Mouse (Mus musculus): ENCODE measurements around the gene Ltbp1. TPM values are rescaled to one million over a fixed set of nuclear protein-coding genes. Genes with fewer than 3 reads are reported as not detected.
"Not testable (repeated sequence)": the region's sequence is repeated elsewhere in the genome, so short reads cannot be mapped to it uniquely, and the experiment has no call there.

Gene Ltbp1
- polyA plus RNA-seq, 1 experiment from 2014 or later = 78.6 TPM

GRCm38 (mm10) chr17:75128337-75128935, 123.1 kb downstream of the Ltbp1 start:
- no peak overlapping the region for H3K27ac ChIP-seq
- no peak overlapping the region for H3K9ac ChIP-seq
- peaks cover 8% of the 10 kb centered on the region; the same call in 1 of the 2 replicates for H3K4me1 ChIP-seq
- no peak overlapping the region for H3K4me2 ChIP-seq
- H3K4me3 ChIP-seq = no peak overlapping the region
- H3K9me3 ChIP-seq = no peaks in the 10 kb centered on the region
- no peaks in the 10 kb centered on the region for H3K36me3 ChIP-seq
- no peak for ATAC-seq (ENCODE audit: insufficient number of reproducible peaks, low FRiP score, low TSS enrichment, low read depth)
- WGBS = 53% methylated on average over 8 of the region's 8 CpGs
- H3K27me3 ChIP-seq = no peaks in the 10 kb centered on the region

- Histone ChIP-seq H3K27ac (no peak overlapping the region), H3K9ac (no peak overlapping the region), H3K27me3 (no peaks in the 10 kb centered on the region), H3K4me1 (peaks cover 6% of the 10 kb centered on the region; the same call in 1 of the 2 replicates), H3K36me3 (no peaks in the 10 kb centered on the region), H3K9me3 (no peaks in the 10 kb centered on the region), H3K4me3 (no peak overlapping the region), H3K4me2 (no peak overlapping the region)
- ATAC-seq (ENCODE audit: insufficient number of reproducible peaks, low FRiP score, low TSS enrichment, low read depth) = no peak
- WGBS = 82% methylated on average over 4 of the region's 4 CpGs
Observed at GRCm38 (mm10) chr17:75133983-75134382, 128.6 kb downstream of the Ltbp1 start.

DNA sequence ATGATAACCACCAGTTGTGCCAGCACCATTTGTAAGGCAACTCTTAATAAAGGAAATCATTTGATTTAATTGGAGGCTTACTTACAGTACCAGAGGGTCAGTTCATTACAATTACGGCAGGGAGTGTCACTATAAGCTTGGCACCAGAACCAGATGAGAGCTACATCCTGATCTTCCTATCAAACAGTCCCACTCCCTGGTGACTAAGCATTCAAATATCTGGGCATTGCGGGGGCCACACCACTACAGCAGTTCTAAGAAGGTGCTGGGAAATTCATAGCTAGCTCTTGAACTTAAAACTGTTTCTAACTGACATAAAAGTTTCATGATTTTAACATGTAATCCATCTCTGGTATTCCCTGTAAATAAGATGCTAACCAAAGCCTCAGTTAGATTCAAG, 134.4 kb downstream of the Ltbp1 start:
- WGBS = 82% methylated on average over 2 of the region's 2 CpGs
- H3K27me3 ChIP-seq = no peaks in the 10 kb centered on the region
- H3K36me3 ChIP-seq = no peaks in the 10 kb centered on the region
- no peak overlapping the region for H3K4me2 ChIP-seq
- no peak overlapping the region for H3K4me3 ChIP-seq
- ATAC-seq (ENCODE audit: insufficient number of reproducible peaks, low FRiP score, low TSS enrichment, low read depth) = no peak
- no peaks in the 10 kb centered on the region; the same call in 1 of the 2 replicates for H3K4me1 ChIP-seq
- H3K9me3 ChIP-seq = no peaks in the 10 kb centered on the region
- no peak overlapping the region for H3K9ac ChIP-seq
- H3K27ac ChIP-seq = no peak overlapping the region

GRCm38 (mm10) chr17:75142845-75143244, 137.5 kb downstream of the Ltbp1 start:
- H3K27ac ChIP-seq; H3K4me2 ChIP-seq; H3K9ac ChIP-seq; ATAC-seq (ENCODE audit: insufficient number of reproducible peaks, low FRiP score, low TSS enrichment, low read depth); H3K36me3 ChIP-seq; H3K27me3 ChIP-seq; H3K4me3 ChIP-seq; H3K4me1 ChIP-seq; H3K9me3 ChIP-seq: not testable (repeated sequence)
- WGBS = 84% methylated on average over 7 of the region's 7 CpGs

- Histone ChIP-seq H3K9me3 (no peaks in the 10 kb centered on the region), H3K27ac (no peak overlapping the region), H3K36me3 (no peaks in the 10 kb centered on the region), H3K4me3 (no peak overlapping the region), H3K4me2 (no peak overlapping the region), H3K9ac (no peak overlapping the region), H3K27me3 (no peaks in the 10 kb centered on the region), H3K4me1 (no peaks in the 10 kb centered on the region)
- ATAC-seq (ENCODE audit: insufficient number of reproducible peaks, low FRiP score, low TSS enrichment, low read depth) = no peak
- WGBS = 59% methylated on average over 6 of the region's 6 CpGs
Observed at GRCm38 (mm10) chr17:75143927-75144326, 138.6 kb downstream of the Ltbp1 start.

DNA sequence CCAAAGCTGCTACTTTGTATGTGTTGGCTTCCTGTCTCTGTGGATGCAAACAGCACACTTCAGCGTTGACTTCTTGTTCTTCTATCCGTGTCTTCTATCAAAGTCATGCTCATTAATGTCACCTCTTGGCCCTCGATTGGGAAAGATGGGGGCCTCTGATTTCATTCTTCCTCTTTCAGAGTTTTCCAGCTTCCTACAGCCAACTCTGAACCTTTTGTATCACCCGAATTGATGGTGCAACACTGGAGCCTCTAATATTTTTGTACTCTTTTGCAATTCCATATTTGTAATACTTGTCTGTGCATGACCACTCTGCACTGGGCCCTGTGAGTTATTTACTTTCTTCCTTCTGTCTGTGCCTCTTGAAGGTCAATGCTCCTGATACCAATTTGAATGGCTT, 141.8 kb downstream of the Ltbp1 start:
- Histone ChIP-seq H3K4me2 (no peak overlapping the region), H3K36me3 (0 out of 2 replicates have a peak, but pooled peaks cover 3% of the 10 kb centered on the region), H3K27ac (no peak overlapping the region), H3K4me3 (no peak overlapping the region), H3K27me3 (no peaks in the 10 kb centered on the region), H3K9me3 (no peaks in the 10 kb centered on the region), H3K4me1 (no peaks in the 10 kb centered on the region), H3K9ac (no peak overlapping the region)
- no peak for ATAC-seq (ENCODE audit: insufficient number of reproducible peaks, low FRiP score, low TSS enrichment, low read depth)
- WGBS = 89% methylated on average over 4 of the region's 4 CpGs

DNA sequence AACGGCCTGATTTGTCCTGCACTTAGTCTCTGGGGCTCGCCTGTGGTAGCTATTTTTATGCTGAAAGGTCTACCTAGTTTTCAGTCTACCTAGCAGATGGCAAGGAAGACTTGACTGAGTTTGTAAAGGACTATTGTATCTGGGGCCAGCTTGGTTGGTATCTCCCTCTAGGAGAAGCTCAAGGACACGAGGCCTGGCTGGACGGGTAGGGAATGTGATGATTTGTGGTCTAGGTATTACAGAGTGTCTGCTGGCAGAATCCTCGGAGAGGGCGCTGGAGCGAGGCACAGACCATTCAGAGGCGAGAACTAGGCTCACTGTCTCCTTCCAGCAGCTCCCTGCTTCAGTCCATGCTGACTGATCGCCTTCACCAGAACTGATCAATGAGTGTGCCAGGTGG, 146.4 kb downstream of the Ltbp1 start:
- 0 out of 2 replicates have a peak, but pooled peaks cover 3% of the 10 kb centered on the region for H3K36me3 ChIP-seq
- H3K9me3 ChIP-seq = no peaks in the 10 kb centered on the region
- H3K4me3 ChIP-seq = no peak overlapping the region
- H3K4me2 ChIP-seq = no peak overlapping the region
- no peak for ATAC-seq (ENCODE audit: insufficient number of reproducible peaks, low FRiP score, low TSS enrichment, low read depth)
- WGBS = 78% methylated on average over 9 of the region's 9 CpGs
- peak overlapping the region; percentile 54 for H3K27ac ChIP-seq
- H3K9ac ChIP-seq = no peak overlapping the region
- 0 out of 2 replicates have a peak, but pooled peaks cover 5% of the 10 kb centered on the region for H3K4me1 ChIP-seq
- H3K27me3 ChIP-seq = no peaks in the 10 kb centered on the region

GRCm38 (mm10) chr17:75153088-75153487, 147.7 kb downstream of the Ltbp1 start:
- WGBS = 41% methylated on average over 6 of the region's 6 CpGs
- Histone ChIP-seq H3K9ac (no peak overlapping the region), H3K4me3 (no peak overlapping the region), H3K4me1 (peaks cover 5% of the 10 kb centered on the region; the same call in 1 of the 2 replicates), H3K27ac (0 out of 2 replicates have a peak overlapping the region, but pooled peaks have one; percentile 13), H3K9me3 (no peaks in the 10 kb centered on the region), H3K36me3 (0 out of 2 replicates have a peak, but pooled peaks cover 3% of the 10 kb centered on the region), H3K4me2 (no peak overlapping the region), H3K27me3 (no peaks in the 10 kb centered on the region)
- ATAC-seq (ENCODE audit: insufficient number of reproducible peaks, low FRiP score, low TSS enrichment, low read depth) = no peak

- no peak overlapping the region for H3K9ac ChIP-seq
- no peaks in the 10 kb centered on the region for H3K36me3 ChIP-seq
- H3K4me2 ChIP-seq = no peak overlapping the region
- peaks cover 5% of the 10 kb centered on the region; the same call in 1 of the 2 replicates for H3K4me1 ChIP-seq
- no peak overlapping the region for H3K4me3 ChIP-seq
- 82% methylated on average over 6 of the region's 6 CpGs for WGBS
- no peaks in the 10 kb centered on the region for H3K27me3 ChIP-seq
- ATAC-seq (ENCODE audit: insufficient number of reproducible peaks, low FRiP score, low TSS enrichment, low read depth) = no peak
- H3K27ac ChIP-seq = no peak overlapping the region
- H3K9me3 ChIP-seq = no peaks in the 10 kb centered on the region
Observed at GRCm38 (mm10) chr17:75158385-75158784, 153.0 kb downstream of the Ltbp1 start.

DNA sequence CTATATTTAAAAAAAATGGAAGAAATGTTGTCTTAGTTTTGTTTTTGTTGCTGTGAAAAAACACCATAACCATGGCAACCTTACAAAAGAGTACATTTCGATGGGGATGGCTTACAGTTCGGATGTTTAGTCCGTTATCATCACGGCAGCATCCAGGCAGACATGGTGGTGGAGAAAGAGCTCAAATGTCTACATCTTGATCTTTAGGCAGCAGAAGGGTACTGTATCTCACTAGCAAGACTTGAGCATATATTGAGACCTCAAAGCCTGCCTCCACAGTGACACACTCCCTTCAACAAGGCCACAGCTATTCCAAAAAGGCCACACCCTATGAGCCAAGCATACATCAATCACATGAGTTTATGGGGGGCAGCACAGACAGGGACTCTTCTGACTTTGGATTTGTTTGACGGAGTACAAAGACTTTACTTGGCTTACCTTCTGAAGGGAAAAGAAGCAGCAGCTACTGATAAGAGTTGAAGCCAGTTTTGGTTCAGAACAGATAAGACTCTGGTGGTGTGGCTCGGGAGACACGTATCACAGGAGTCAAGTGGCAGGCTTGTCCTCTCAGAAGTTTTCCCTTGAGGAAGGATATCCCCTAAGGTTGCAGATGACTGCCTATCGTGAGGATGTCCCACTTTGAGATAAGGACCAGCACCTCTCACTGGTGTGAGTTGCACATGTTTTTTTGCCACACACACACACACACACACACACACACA, 153.9 kb downstream of the Ltbp1 start:
- Histone ChIP-seq H3K9ac (no peak overlapping the region), H3K4me1 (peaks cover 9% of the 10 kb centered on the region; the same call in 1 of the 2 replicates), H3K27me3 (no peaks in the 10 kb centered on the region), H3K36me3 (no peaks in the 10 kb centered on the region), H3K4me2 (no peak overlapping the region), H3K27ac (no peak overlapping the region), H3K4me3 (no peak overlapping the region), H3K9me3 (no peaks in the 10 kb centered on the region)
- no peak for ATAC-seq (ENCODE audit: insufficient number of reproducible peaks, low FRiP score, low TSS enrichment, low read depth)
- WGBS = 90% methylated on average over 8 of the region's 8 CpGs

GRCm38 (mm10) chr17:75161062-75161461, 155.7 kb downstream of the Ltbp1 start:
- no peaks in the 10 kb centered on the region for H3K9me3 ChIP-seq
- no peak overlapping the region for H3K27ac ChIP-seq
- H3K4me1 ChIP-seq = peaks cover 9% of the 10 kb centered on the region; the same call in 1 of the 2 replicates
- no peaks in the 10 kb centered on the region for H3K27me3 ChIP-seq
- no peaks in the 10 kb centered on the region for H3K36me3 ChIP-seq
- H3K4me3 ChIP-seq = no peak overlapping the region
- WGBS = 74% methylated on average over 10 of the region's 10 CpGs
- no peak overlapping the region for H3K9ac ChIP-seq
- no peak overlapping the region for H3K4me2 ChIP-seq
- ATAC-seq (ENCODE audit: insufficient number of reproducible peaks, low FRiP score, low TSS enrichment, low read depth) = no peak

- Histone ChIP-seq H3K27ac (no peak overlapping the region), H3K27me3 (no peaks in the 10 kb centered on the region), H3K9me3 (no peaks in the 10 kb centered on the region), H3K4me1 (peaks cover 9% of the 10 kb centered on the region; the same call in 1 of the 2 replicates), H3K4me2 (no peak overlapping the region), H3K4me3 (no peak overlapping the region), H3K9ac (no peak overlapping the region), H3K36me3 (no peaks in the 10 kb centered on the region)
- WGBS = 65% methylated on average over 4 of the region's 4 CpGs
- no peak for ATAC-seq (ENCODE audit: insufficient number of reproducible peaks, low FRiP score, low TSS enrichment, low read depth)
Observed at GRCm38 (mm10) chr17:75161931-75162330, 156.6 kb downstream of the Ltbp1 start.
